In the genomic region with DNA sequence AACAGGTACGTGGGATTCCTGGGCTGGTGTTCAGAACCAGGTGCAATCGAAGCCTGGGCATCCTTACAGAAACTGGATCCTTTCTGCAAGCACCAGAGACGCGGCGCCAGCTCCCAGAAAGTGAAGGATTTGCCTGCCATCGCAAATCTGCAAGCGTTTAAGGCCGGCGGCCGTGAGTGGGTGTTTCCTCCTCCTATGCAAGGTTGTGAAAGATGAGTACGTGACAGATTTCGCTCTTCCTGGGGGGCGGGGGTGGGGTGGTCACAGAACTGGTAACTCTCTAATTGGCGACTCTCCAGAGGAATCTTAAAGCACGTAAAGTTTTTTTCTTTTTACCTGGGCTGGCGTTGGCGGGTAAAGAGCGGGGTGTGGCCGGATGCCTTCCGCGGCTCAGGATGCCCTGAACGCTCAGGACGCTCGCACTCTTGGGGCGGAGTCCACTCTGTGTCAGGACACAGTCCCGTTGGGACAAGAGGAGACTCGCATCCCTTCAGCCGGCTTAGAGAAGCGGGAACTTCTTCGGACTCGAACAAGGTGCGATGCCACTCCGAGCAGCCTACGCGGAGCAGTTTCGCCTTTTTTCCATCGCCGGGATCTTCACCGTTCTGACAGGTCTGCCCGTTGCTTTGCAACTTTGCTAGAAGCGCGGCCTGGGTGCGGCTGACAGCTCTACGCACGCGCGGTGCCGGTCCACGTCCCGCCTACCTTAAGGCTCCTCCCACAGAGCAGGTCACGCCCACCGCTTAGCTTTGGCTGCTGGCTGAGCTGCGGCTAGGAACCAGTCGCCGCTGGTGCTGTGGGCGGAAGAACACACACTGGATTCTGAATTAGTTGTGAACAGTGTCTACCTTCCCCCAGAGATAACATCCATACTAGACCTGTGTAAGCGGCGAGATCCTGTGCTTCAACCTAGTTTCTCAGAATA, we compare ENCODE assay signal across 8 mouse cellular contexts.
DNase-seq lines count a peak whose midpoint lies in the region; ATAC-seq and TF ChIP-seq lines count a peak whose summit lies in the region.

No protein-coding gene starts in this region.

- peaks cover 24% of the 10 kb centered on the region for H3K4me1 ChIP-seq in erythroblast, embryonic 14.5 days (ENCODE audit: control insufficient read depth)
- 0 out of 2 replicates have a peak, but pooled peaks cover 3% of the 10 kb centered on the region for H3K4me1 ChIP-seq in heart, embryonic 11.5 days (ENCODE audit: control insufficient read depth, insufficient read depth, low read length)
- 0 out of 2 replicates have a peak, but pooled peaks cover 2% of the 10 kb centered on the region for H3K4me1 ChIP-seq in kidney, postnatal 0 days (replicated peaks; ENCODE audit: insufficient read depth, low read length)
- H3K4me1 ChIP-seq in liver, embryonic 11.5 days (replicated peaks; ENCODE audit: control insufficient read depth, insufficient read depth, low read length), result peaks cover 5% of the 10 kb centered on the region; the same call in 1 of the 2 replicates
- no peaks in the 10 kb centered on the region for H3K4me1 ChIP-seq in stomach, embryonic 14.5 days (ENCODE audit: control insufficient read depth, insufficient read depth, low read length)

- peak; percentile 94 to 95 for DNase-seq in B cell, adult 2 months
- DNase-seq in brain, adult 2 months (ENCODE audit: low read depth, low spot score), result peak; percentile 97
- peak; percentile 96 for DNase-seq in kidney, postnatal 0 days (ENCODE audit: low spot score)
- DNase-seq in liver, embryonic 11.5 days (ENCODE audit: low spot score), result peak; percentile 88
- peak; percentile 98 for DNase-seq in naive thymus-derived CD4-positive, alpha-beta T cell, adult 2 months (ENCODE audit: low read depth)

- no peaks in the 10 kb centered on the region for H3K36me3 ChIP-seq in erythroblast, embryonic 14.5 days (ENCODE audit: control insufficient read depth)
- H3K36me3 ChIP-seq in heart, embryonic 11.5 days (ENCODE audit: control insufficient read depth, insufficient read depth, low read length), result no peaks in the 10 kb centered on the region
- H3K36me3 ChIP-seq in kidney, postnatal 0 days (ENCODE audit: insufficient read depth, low read length), result no peaks in the 10 kb centered on the region
- H3K36me3 ChIP-seq in liver, embryonic 11.5 days (ENCODE audit: control insufficient read depth, insufficient read depth, low read length), result no peaks in the 10 kb centered on the region
- no peaks in the 10 kb centered on the region for H3K36me3 ChIP-seq in stomach, embryonic 14.5 days (ENCODE audit: control insufficient read depth, insufficient read depth, low read length)

- no peaks in the 10 kb centered on the region for H3K9me3 ChIP-seq in erythroblast, embryonic 14.5 days (ENCODE audit: control insufficient read depth, low read length)
- H3K9me3 ChIP-seq in heart, embryonic 11.5 days (replicated peaks; ENCODE audit: control insufficient read depth, low read length), result no peaks in the 10 kb centered on the region
- no peaks in the 10 kb centered on the region for H3K9me3 ChIP-seq in kidney, postnatal 0 days (replicated peaks; ENCODE audit: low read length)
- no peaks in the 10 kb centered on the region for H3K9me3 ChIP-seq in liver, embryonic 11.5 days (ENCODE audit: control insufficient read depth, low read length)
- no peaks in the 10 kb centered on the region for H3K9me3 ChIP-seq in stomach, embryonic 14.5 days (ENCODE audit: control insufficient read depth, low read depth, low read length)

- under 1% methylated on average over 58 of the region's 58 CpGs for WGBS in heart, embryonic 11.5 days (ENCODE audit: insufficient replicate concordance)
- WGBS in kidney, postnatal 0 days, result under 1% methylated on average over 58 of the region's 58 CpGs
- WGBS in liver, embryonic 11.5 days, result under 1% methylated on average over 58 of the region's 58 CpGs
- under 1% methylated on average over 58 of the region's 58 CpGs for WGBS in stomach, embryonic 14.5 days

- H3K27ac ChIP-seq in heart, embryonic 11.5 days (ENCODE audit: low read depth, low read length), result 0 out of 2 replicates have a peak overlapping the region, but pooled peaks have one; percentile 50
- H3K27ac ChIP-seq in kidney, postnatal 0 days, result no peak overlapping the region
- no peak overlapping the region for H3K27ac ChIP-seq in liver, embryonic 11.5 days (ENCODE audit: low read depth, low read length)
- no peak overlapping the region for H3K27ac ChIP-seq in stomach, embryonic 14.5 days (ENCODE audit: low read length)

- H3K27me3 ChIP-seq in erythroblast, embryonic 14.5 days (ENCODE audit: control insufficient read depth), result peaks cover 24% of the 10 kb centered on the region
- H3K27me3 ChIP-seq in heart, embryonic 11.5 days (ENCODE audit: control insufficient read depth, insufficient read depth, low read length), result no peaks in the 10 kb centered on the region; the same call in 1 of the 2 replicates
- no peaks in the 10 kb centered on the region for H3K27me3 ChIP-seq in kidney, postnatal 0 days (ENCODE audit: insufficient read depth, low read length)
- no peaks in the 10 kb centered on the region for H3K27me3 ChIP-seq in liver, embryonic 11.5 days (replicated peaks; ENCODE audit: control insufficient read depth, insufficient read depth, low read length)
- H3K27me3 ChIP-seq in stomach, embryonic 14.5 days (ENCODE audit: control insufficient read depth, insufficient read depth, low read length), result no peaks in the 10 kb centered on the region

- peak overlapping the region; percentile 73 for H3K9ac ChIP-seq in heart, embryonic 11.5 days (ENCODE audit: low read depth, low read length)
- peak overlapping the region; percentile 53 for H3K9ac ChIP-seq in kidney, postnatal 0 days (ENCODE audit: low read depth, low read length)
- peak overlapping the region; percentile 59 for H3K9ac ChIP-seq in liver, embryonic 11.5 days (ENCODE audit: low read depth, low read length)
- H3K9ac ChIP-seq in stomach, embryonic 14.5 days (replicated peaks; ENCODE audit: low read depth, low read length), result peak overlapping the region; percentile 38; the same call in 1 of the 2 replicates

- H3K4me3 ChIP-seq in erythroblast, embryonic 14.5 days (replicated peaks), result peak overlapping the region; percentile 66
- peak overlapping the region; percentile 75 for H3K4me3 ChIP-seq in heart, embryonic 11.5 days (ENCODE audit: low read depth, low read length)
- H3K4me3 ChIP-seq in kidney, postnatal 0 days (replicated peaks; ENCODE audit: low read depth, low read length), result peak overlapping the region; percentile 58
- peak overlapping the region; percentile 66 for H3K4me3 ChIP-seq in liver, embryonic 11.5 days (ENCODE audit: low read depth, low read length)
- peak overlapping the region; percentile 65 for H3K4me3 ChIP-seq in stomach, embryonic 14.5 days (ENCODE audit: low read depth, low read length)

- ATAC-seq in heart, embryonic 11.5 days (replicated peaks; ENCODE audit: insufficient number of reproducible peaks, low FRiP score, low TSS enrichment), result peak; percentile 95
- ATAC-seq in kidney, postnatal 0 days (replicated peaks; ENCODE audit: low FRiP score, low read depth), result peak; percentile 97
- ATAC-seq in liver, embryonic 11.5 days (replicated peaks; ENCODE audit: low FRiP score), result peak; percentile 94
- ATAC-seq in stomach, embryonic 14.5 days (ENCODE audit: insufficient number of reproducible peaks, insufficient read depth, low FRiP score, low read depth), result peak; percentile 94

- TF ChIP-seq CTCF in kidney, postnatal 0 days (IDR thresholded peaks at IDR 0.05; ENCODE audit: low read depth), result no peak

- H3K4me2 ChIP-seq in heart, embryonic 11.5 days, result peak overlapping the region; percentile 91
- H3K4me2 ChIP-seq in kidney, postnatal 0 days (ENCODE audit: low read length), result peak overlapping the region; percentile 85
- peak overlapping the region; percentile 75 for H3K4me2 ChIP-seq in liver, embryonic 11.5 days
- H3K4me2 ChIP-seq in stomach, embryonic 14.5 days (replicated peaks; ENCODE audit: low read depth, low read length), result peak overlapping the region; percentile 85
